Mouse (Mus musculus): ENCODE data around the gene Srgap2. TPM values are rescaled to one million over a fixed set of nuclear protein-coding genes. Genes with fewer than 3 reads are reported as not detected.
A peak's percentile ranks its signal among the peaks of the same experiment; 100 is the strongest.

Srgap2 gene
- 16.3 and 19.9 TPM in 2 replicates for polyA plus RNA-seq (2012)

GRCm38 (mm10) chr1:131527281-131528080 is at the start of gene Srgap2, which contains the start of gene Fam72a:
Srgap2 (minus strand) TSS chr1:131527352.
Fam72a (plus strand) TSS chr1:131527903.
- TF ChIP-seq GATA1 (IDR thresholded peaks at IDR 0.05; ENCODE audit: low read length), result no peak

GRCm38 (mm10) chr1:131573721-131574120 is 46.6 kb upstream of the Srgap2 start:
- TF ChIP-seq GATA1 (IDR thresholded peaks at IDR 0.05; ENCODE audit: low read length), result no peak

GRCm38 (mm10) chr1:131570391-131570790 is 43.2 kb upstream of the Srgap2 start:
- no peak for TF ChIP-seq GATA1 (IDR thresholded peaks at IDR 0.05; ENCODE audit: low read length)

GRCm38 (mm10) chr1:131569721-131570120 is 42.6 kb upstream of the Srgap2 start:
- TF ChIP-seq GATA1 (IDR thresholded peaks at IDR 0.05; ENCODE audit: low read length), result peak; percentile 85

GRCm38 (mm10) chr1:131562081-131562480 is 34.9 kb upstream of the Srgap2 start:
- TF ChIP-seq GATA1 (IDR thresholded peaks at IDR 0.05; ENCODE audit: low read length), result no peak

- TF ChIP-seq GATA1 (IDR thresholded peaks at IDR 0.05; ENCODE audit: low read length), result no peak
These were observed 33.3 kb upstream of the Srgap2 start for GRCm38 (mm10) chr1:131560500-131560899.

GRCm38 (mm10) chr1:131555042-131555812 is 28.1 kb upstream of the Srgap2 start:
- no peak for TF ChIP-seq GATA1 (IDR thresholded peaks at IDR 0.05; ENCODE audit: low read length)

GRCm38 (mm10) chr1:131553428-131553827 is 26.3 kb upstream of the Srgap2 start:
- TF ChIP-seq GATA1 (IDR thresholded peaks at IDR 0.05; ENCODE audit: low read length), result no peak

- TF ChIP-seq GATA1 (IDR thresholded peaks at IDR 0.05; ENCODE audit: low read length), result no peak
These were observed 24.8 kb upstream of the Srgap2 start for GRCm38 (mm10) chr1:131551956-131552355.

- no peak for TF ChIP-seq GATA1 (IDR thresholded peaks at IDR 0.05; ENCODE audit: low read length)
These were observed 21.6 kb upstream of the Srgap2 start for GRCm38 (mm10) chr1:131548494-131549365.

GRCm38 (mm10) chr1:131546798-131547690 is 19.9 kb upstream of the Srgap2 start:
- TF ChIP-seq GATA1 (IDR thresholded peaks at IDR 0.05; ENCODE audit: low read length), result no peak

- no peak for TF ChIP-seq GATA1 (IDR thresholded peaks at IDR 0.05; ENCODE audit: low read length)
These were observed 16.9 kb upstream of the Srgap2 start for GRCm38 (mm10) chr1:131543886-131544565.

- TF ChIP-seq GATA1 (IDR thresholded peaks at IDR 0.05; ENCODE audit: low read length), result no peak
These were observed 14.8 kb upstream of the Srgap2 start for GRCm38 (mm10) chr1:131541903-131542302.

GRCm38 (mm10) chr1:131541431-131541830 is 14.3 kb upstream of the Srgap2 start:
- TF ChIP-seq GATA1 (IDR thresholded peaks at IDR 0.05; ENCODE audit: low read length), result no peak

Measured in G1E-ER4 (cell line).